Mouse (Mus musculus) embryonic facial prominence, embryonic 14.5 days (tissue): ENCODE data around the gene Spred2. TPM values are rescaled to one million over a fixed set of nuclear protein-coding genes. Genes with fewer than 3 reads are reported as not detected.

Experiments used
- ATAC-seq: fragments of 200-750 bp; cut with Nextera tagmentation; 2 replicates; pipeline ENCODE4 v1.8.0; 2017; ENCODE audit warnings: low read depth, moderate number of reproducible peaks, moderate TSS enrichment
- DNase-seq: peaks from one replicate; pipeline ENCODE4 v3.0.0-alpha.2; 2015; ENCODE audit warnings: low spot score
- H3K27ac ChIP-seq: fragments of 300-500 bp; sonication (generic); replicated peaks from 2 replicates; pipeline ENCODE4 v1.5.1; 2014; ENCODE audit warnings: low read depth, mild to moderate bottlenecking, low read length, moderate library complexity
- H3K27me3 ChIP-seq: fragments of 300-500 bp; sonication (generic); replicated peaks from 2 replicates; pipeline ENCODE4 v1.6.1; 2014; ENCODE audit warnings: low read length; ENCODE audit not compliant: control insufficient read depth, insufficient read depth
- H3K36me3 ChIP-seq: fragments of 300-500 bp; sonication (generic); 2 replicates; pipeline ENCODE4 v1.6.1; 2014; ENCODE audit warnings: low read length, mixed read lengths; ENCODE audit not compliant: control insufficient read depth, insufficient read depth
- H3K4me1 ChIP-seq: fragments of 300-500 bp; sonication (generic); 2 replicates; pipeline ENCODE4 v1.6.1; 2014; ENCODE audit warnings: antibody characterized with exemption, low read length; ENCODE audit not compliant: control insufficient read depth, insufficient read depth
- H3K4me2 ChIP-seq: fragments of 300-500 bp; sonication (generic); 2 replicates; pipeline ENCODE4 v1.6.1; 2014; ENCODE audit warnings: low read depth, mild to moderate bottlenecking, low read length, moderate library complexity, mixed read lengths
- H3K4me3 ChIP-seq: fragments of 300-500 bp; sonication (generic); 2 replicates; pipeline ENCODE4 v1.5.1; 2014; ENCODE audit warnings: low read depth, mild to moderate bottlenecking, low read length
- H3K9ac ChIP-seq: fragments of 300-500 bp; sonication (generic); 2 replicates; pipeline ENCODE4 v1.6.1; 2014; ENCODE audit warnings: low read depth, mild to moderate bottlenecking, low read length, moderate library complexity, mixed read lengths
- H3K9me3 ChIP-seq: fragments of 300-500 bp; sonication (generic); 2 replicates; pipeline ENCODE4 v1.6.1; 2016; ENCODE audit warnings: low read length; ENCODE audit not compliant: control insufficient read depth
- WGBS: fragments of 180-500 bp; shearing (Covaris S2); extraction: QIAGEN DNeasy Blood & Tissue Kit; methylation state at CpG from one replicate; pipeline ENCODE4 v1.1.7; 2014; 5-methylcytosine and 5-hydroxymethylcytosine counted together
- polyA plus RNA-seq: library from polyadenylated mRNA; unstranded; fragments of >200 nt; fragmentation: Nextera tagmentation; extraction: Ambion mirVana; gene quantifications from 2 replicates; pipeline ENCODE4 v1.2.1, GENCODE M21; 2014

Spred2 gene
- 7.7 and 8.7 TPM in 2 replicates for polyA plus RNA-seq

GRCm38 (mm10) chr11:19923888-19924756, at the start of gene Spred2:
TSS of gene Spred2 (plus strand) at chr11:19924375.
- Histone ChIP-seq H3K9me3 (no peaks in the 10 kb centered on the region), H3K27me3 (no peaks in the 10 kb centered on the region), H3K36me3 (no peaks in the 10 kb centered on the region), H3K27ac (peak within 1 kb of the TSS; percentile 96), H3K4me3 (peak within 1 kb of the TSS; percentile 92), H3K4me1 (peaks cover 11% of the 10 kb centered on the region), H3K9ac (peak within 1 kb of the TSS; percentile 96), H3K4me2 (peak within 1 kb of the TSS; percentile 78)
- WGBS = under 1% methylated on average over 42 of the region's 57 CpGs
- ATAC-seq (peak; percentile 73), DNase-seq (peak; percentile 99)

GRCm38 (mm10) chr11:19875551-19875950, 48.6 kb upstream of the Spred2 start:
- no peak overlapping the region for H3K4me3 ChIP-seq
- H3K4me1 ChIP-seq = no peaks in the 10 kb centered on the region
- no peak for ATAC-seq
- H3K27ac ChIP-seq = no peak overlapping the region
- H3K4me2 ChIP-seq = no peak overlapping the region
- 57% methylated on average over 12 of the region's 12 CpGs for WGBS
- no peaks in the 10 kb centered on the region for H3K36me3 ChIP-seq
- H3K9ac ChIP-seq = no peak overlapping the region
- no peaks in the 10 kb centered on the region for H3K27me3 ChIP-seq
- no peak for DNase-seq
- no peaks in the 10 kb centered on the region for H3K9me3 ChIP-seq

GRCm38 (mm10) chr11:19875964-19876363, 48.2 kb upstream of the Spred2 start:
- WGBS = 80% methylated on average over 5 of the region's 5 CpGs
- no peak overlapping the region for H3K9ac ChIP-seq
- no peaks in the 10 kb centered on the region for H3K27me3 ChIP-seq
- DNase-seq (no peak), ATAC-seq (no peak)
- H3K4me1 ChIP-seq = no peaks in the 10 kb centered on the region
- H3K9me3 ChIP-seq = no peaks in the 10 kb centered on the region
- no peak overlapping the region for H3K27ac ChIP-seq
- H3K36me3 ChIP-seq = no peaks in the 10 kb centered on the region
- H3K4me3 ChIP-seq = no peak overlapping the region
- H3K4me2 ChIP-seq = no peak overlapping the region

GRCm38 (mm10) chr11:19877239-19877915, 46.8 kb upstream of the Spred2 start:
- DNase-seq = peak; percentile 38

GRCm38 (mm10) chr11:19881342-19881741, 42.8 kb upstream of the Spred2 start:
- no peak overlapping the region for H3K27ac ChIP-seq
- no peak for DNase-seq
- no peaks in the 10 kb centered on the region for H3K4me1 ChIP-seq
- no peaks in the 10 kb centered on the region for H3K27me3 ChIP-seq
- H3K4me2 ChIP-seq = no peak overlapping the region
- no peak overlapping the region for H3K4me3 ChIP-seq
- H3K36me3 ChIP-seq = no peaks in the 10 kb centered on the region
- WGBS = 83% methylated on average over 2 of the region's 2 CpGs
- no peaks in the 10 kb centered on the region for H3K9me3 ChIP-seq
- ATAC-seq = no peak
- H3K9ac ChIP-seq = no peak overlapping the region

More at GRCm38 (mm10) chr11:19877239-19877915, 46.8 kb upstream of the Spred2 start:
- WGBS = 57% methylated on average over 4 of the region's 4 CpGs
- Histone ChIP-seq H3K4me2 (no peak overlapping the region), H3K9ac (no peak overlapping the region), H3K36me3 (no peaks in the 10 kb centered on the region), H3K27ac (no peak overlapping the region), H3K4me3 (no peak overlapping the region), H3K4me1 (no peaks in the 10 kb centered on the region), H3K9me3 (no peaks in the 10 kb centered on the region), H3K27me3 (no peaks in the 10 kb centered on the region)
- no peak for ATAC-seq

- Histone ChIP-seq H3K4me3 (no peak overlapping the region), H3K4me2 (no peak overlapping the region), H3K4me1 (no peaks in the 10 kb centered on the region), H3K36me3 (no peaks in the 10 kb centered on the region), H3K27me3 (no peaks in the 10 kb centered on the region), H3K27ac (no peak overlapping the region), H3K9ac (no peak overlapping the region), H3K9me3 (no peaks in the 10 kb centered on the region)
- 38% methylated on average over 6 of the region's 6 CpGs for WGBS
- no peak for ATAC-seq
- DNase-seq = no peak
Measured at GRCm38 (mm10) chr11:19890700-19891406, 33.3 kb upstream of the Spred2 start.

- WGBS = 88% methylated on average over 3 of the region's 3 CpGs
- no peaks in the 10 kb centered on the region for H3K27me3 ChIP-seq
Measured at GRCm38 (mm10) chr11:19893233-19893632, 30.9 kb upstream of the Spred2 start.

GRCm38 (mm10) chr11:19899621-19900020, 24.6 kb upstream of the Spred2 start:
- DNase-seq (no peak), ATAC-seq (no peak)
- Histone ChIP-seq H3K27ac (no peak overlapping the region), H3K36me3 (no peaks in the 10 kb centered on the region), H3K9ac (no peak overlapping the region), H3K4me3 (no peak overlapping the region), H3K4me2 (no peak overlapping the region), H3K27me3 (no peaks in the 10 kb centered on the region), H3K9me3 (no peaks in the 10 kb centered on the region), H3K4me1 (no peaks in the 10 kb centered on the region)
- 70% methylated on average over 5 of the region's 5 CpGs for WGBS

More at GRCm38 (mm10) chr11:19893233-19893632, 30.9 kb upstream of the Spred2 start:
- Histone ChIP-seq H3K9me3 (no peaks in the 10 kb centered on the region), H3K4me1 (no peaks in the 10 kb centered on the region), H3K9ac (no peak overlapping the region), H3K27ac (no peak overlapping the region), H3K36me3 (no peaks in the 10 kb centered on the region), H3K4me3 (no peak overlapping the region), H3K4me2 (no peak overlapping the region)
- ATAC-seq (no peak), DNase-seq (no peak)
